Mouse (Mus musculus): ENCODE measurements around the gene Tcf7.
"Not testable (repeated sequence)": the region's sequence is repeated elsewhere in the genome, so short reads cannot be mapped to it uniquely, and the experiment has no call there.

Gene Tcf7

GRCm38 (mm10) chr11:52223968-52224682 is 58.7 kb downstream of the Tcf7 start:
- DNase-seq, result peak; percentile 92

GRCm38 (mm10) chr11:52222891-52223290 is 59.9 kb downstream of the Tcf7 start:
- peak; percentile 23 for DNase-seq

GRCm38 (mm10) chr11:52221921-52222320 is 60.9 kb downstream of the Tcf7 start:
- not testable (repeated sequence) for DNase-seq

- peak; percentile 78 for DNase-seq
Measured at GRCm38 (mm10) chr11:52220282-52220681, 62.5 kb downstream of the Tcf7 start.

GRCm38 (mm10) chr11:52213887-52214286 is 68.9 kb downstream of the Tcf7 start, which contains the start of gene Olfr1371:
Gene Olfr1371, minus strand, starts transcription at chr11:52213987.
- DNase-seq, result no peak
